Mouse (Mus musculus): ENCODE measurements around the gene Large2. TPM values are rescaled to one million over a fixed set of nuclear protein-coding genes. Genes with fewer than 3 reads are reported as not detected.

Gene Large2
- total RNA-seq, 2 experiments from 2014 or later: 0.49 TPM; not detected in 1

- intact Hi-C loops (cut with DNase I): no loop called here
- no peak for DNase-seq (ENCODE audit: extremely low spot score in 1 of 2, low spot score in 2 of 2)
These were observed 17.1 kb upstream of the Large2 start for GRCm38 (mm10) chr2:92391703-92392317.

DNA sequence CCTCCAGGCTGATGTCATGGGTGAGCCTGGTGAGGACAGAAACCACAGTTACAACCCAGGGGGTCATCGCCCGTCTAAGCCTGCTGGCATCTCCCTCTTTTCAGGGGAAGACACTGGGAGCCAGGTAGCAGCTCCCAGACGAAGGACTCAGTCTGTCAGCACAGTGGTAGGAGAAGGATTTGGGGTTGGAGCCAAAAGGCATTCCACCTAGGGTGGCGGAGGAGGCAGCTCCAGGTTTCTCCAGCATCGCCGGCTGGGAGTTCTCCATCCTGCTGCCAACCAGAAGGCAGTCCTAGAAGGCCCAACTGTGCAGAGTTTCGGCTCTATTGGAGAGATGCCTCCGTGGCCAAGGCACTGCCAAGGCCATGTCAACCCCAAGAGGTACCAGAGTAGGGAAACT, 16.4 kb upstream of the Large2 start:
- intact Hi-C loops (cut with DNase I): no loop called here
- DNase-seq (ENCODE audit: extremely low spot score in 1 of 2, low spot score in 2 of 2): no peak

DNA sequence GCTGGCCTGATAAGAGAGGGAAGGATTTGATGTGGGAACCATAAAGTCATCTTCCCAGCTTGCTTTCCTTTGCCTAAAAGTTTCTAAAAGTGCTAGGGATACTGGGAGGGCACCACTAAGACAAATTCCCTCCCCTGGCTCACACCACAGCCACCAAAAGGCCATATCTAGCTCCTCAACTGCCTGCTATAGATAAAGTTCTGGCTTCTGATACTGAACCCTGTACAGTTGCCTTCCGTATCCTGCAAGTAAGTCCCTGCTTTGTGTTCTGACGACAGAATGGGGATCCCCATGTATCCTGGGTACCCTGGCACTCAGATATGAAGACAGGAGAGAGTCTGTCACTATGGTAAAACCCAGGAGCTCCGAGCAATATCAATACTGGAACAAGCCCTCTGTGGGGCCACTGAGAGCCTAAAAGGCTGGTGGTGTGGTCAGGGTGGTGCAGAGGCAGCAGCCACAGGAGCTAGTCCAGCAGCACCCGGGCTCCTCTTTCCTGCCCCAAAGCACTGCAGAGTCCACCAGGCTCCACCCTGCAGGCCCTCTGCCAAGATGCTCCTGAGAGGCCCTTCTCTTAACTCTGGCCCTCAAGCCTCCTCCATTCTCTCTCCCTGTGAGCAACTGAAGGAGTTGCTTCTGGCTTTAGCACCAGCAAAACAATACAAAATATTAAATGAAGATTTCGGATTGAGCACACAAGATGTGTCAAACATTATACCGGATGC, 15.7 kb upstream of the Large2 start:
- intact Hi-C loops (cut with DNase I): no loop called here
- peak in 1 of 2 experiments; percentile 66 for DNase-seq (ENCODE audit: extremely low spot score in 1 of 2, low spot score in 2 of 2)

DNA sequence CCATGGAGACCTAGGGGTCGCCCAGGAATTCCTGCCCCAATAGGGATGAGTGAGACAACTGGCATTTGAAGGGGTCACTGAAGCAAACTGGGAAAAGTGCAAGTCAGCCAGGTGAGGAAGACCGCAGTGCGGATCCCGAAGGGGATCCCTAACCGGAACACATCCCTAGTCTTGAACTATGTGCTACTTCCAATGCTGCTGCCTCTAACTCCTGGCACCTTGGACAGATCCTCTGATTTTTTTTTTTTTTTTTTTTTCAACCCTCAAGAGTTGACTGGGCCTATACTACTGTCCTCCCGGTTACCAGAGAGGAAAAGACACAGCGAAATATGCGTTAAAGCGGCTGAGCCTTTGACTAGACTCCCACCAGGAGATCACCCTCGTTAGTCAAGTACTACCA, 15.0 kb upstream of the Large2 start:
- intact Hi-C loops (cut with DNase I): no loop called here

DNA sequence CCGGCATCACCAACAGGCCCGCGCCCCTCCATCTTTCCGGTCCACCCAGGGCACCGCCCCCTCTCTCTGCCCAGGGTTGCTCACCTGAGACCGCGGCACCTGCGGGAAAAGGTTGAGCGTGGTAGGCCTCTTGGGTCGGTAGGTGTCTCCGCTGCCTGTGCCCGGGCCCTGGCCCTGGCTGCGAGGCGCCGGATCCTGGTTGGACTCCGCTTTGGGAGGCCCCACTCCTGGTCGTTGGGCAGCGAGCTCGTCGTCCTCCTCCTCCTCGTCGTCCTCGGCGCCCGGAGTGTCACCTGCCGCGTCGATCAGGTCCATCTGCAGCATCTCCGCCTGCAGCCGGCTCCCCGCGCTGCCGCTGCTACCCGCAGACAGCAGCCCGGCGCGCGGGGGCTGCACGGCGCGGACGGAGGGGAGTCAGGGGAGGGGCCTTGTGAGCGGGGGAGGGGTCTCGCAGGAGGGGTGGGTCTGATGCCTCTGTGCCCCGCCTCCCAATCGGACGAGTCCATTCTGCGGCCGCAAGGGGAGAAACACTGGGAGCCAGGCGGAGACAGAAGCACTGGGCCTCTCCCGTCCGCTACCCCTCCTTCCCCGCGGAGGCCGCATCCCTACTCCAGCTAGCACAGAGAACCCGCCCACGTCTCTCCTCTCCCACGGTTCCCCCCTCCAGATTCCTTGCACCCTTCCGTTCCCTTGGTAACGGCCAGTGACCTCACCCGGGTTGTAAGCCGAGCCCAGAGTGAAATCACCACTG, 14.4 kb upstream of the Large2 start:
- intact Hi-C loops (cut with DNase I): no loop called here
- DNase-seq (ENCODE audit: extremely low spot score in 1 of 2, low spot score in 2 of 2): peak; percentile 92 to 94

More for the DNA sequence above, 15.0 kb upstream of the Large2 start:
- no peak for DNase-seq (ENCODE audit: extremely low spot score in 1 of 2, low spot score in 2 of 2)

- peak in 1 of 2 experiments; percentile 52 for DNase-seq (ENCODE audit: extremely low spot score in 1 of 2, low spot score in 2 of 2)
These were observed 13.4 kb upstream of the Large2 start for GRCm38 (mm10) chr2:92388081-92388517.

GRCm38 (mm10) chr2:92387646-92388045, 13.0 kb upstream of the Large2 start:
- no peak for DNase-seq (ENCODE audit: extremely low spot score in 1 of 2, low spot score in 2 of 2)
- intact Hi-C loops (cut with DNase I): no loop called here

More at GRCm38 (mm10) chr2:92388081-92388517, 13.4 kb upstream of the Large2 start:
- intact Hi-C loops (cut with DNase I): no loop called here

DNA sequence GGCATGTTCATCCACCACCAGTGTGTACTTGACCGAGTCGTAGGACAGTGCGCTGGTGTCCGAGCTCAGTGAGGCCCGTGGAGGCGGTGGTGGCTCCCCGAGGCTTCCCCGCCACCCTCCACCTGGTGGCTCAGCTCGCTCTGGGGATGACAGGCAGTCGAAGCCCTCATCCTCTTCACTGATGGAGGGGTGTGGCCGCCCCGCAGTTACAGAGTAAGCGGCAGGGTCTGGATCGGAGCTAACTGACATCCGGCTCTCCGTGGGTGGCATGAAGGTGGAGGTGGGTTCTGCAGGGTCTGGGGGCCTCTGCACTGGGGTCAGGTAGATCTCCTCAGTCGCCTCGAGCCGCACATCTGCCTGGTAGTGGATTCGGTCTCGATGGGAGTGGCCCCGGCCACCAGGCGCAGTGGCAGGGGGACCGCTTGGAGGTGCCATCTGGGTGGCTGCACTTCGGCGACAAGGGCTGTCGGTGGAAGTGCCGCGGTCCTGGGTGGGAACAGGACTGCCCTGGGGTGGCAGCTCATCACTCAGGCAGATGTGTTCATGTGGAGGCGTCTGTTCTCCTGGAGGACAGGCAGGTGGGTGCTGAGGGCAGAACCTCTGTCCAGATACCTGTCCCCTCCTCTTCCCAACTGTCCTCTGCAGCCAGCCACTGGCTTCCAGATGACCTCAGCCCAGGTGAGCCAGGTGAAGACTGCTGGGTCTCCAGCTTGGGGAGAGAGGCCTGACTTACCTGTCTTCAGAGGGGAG, 12.3 kb upstream of the Large2 start:
- peak in 1 of 2 experiments; percentile 49 for DNase-seq (ENCODE audit: extremely low spot score in 1 of 2, low spot score in 2 of 2)
- intact Hi-C loops (cut with DNase I): no loop called here

GRCm38 (mm10) chr2:92385113-92386051, 10.7 kb upstream of the Large2 start:
- intact Hi-C loops (cut with DNase I): no loop called here
- DNase-seq (ENCODE audit: extremely low spot score in 1 of 2, low spot score in 2 of 2): no peak

DNA sequence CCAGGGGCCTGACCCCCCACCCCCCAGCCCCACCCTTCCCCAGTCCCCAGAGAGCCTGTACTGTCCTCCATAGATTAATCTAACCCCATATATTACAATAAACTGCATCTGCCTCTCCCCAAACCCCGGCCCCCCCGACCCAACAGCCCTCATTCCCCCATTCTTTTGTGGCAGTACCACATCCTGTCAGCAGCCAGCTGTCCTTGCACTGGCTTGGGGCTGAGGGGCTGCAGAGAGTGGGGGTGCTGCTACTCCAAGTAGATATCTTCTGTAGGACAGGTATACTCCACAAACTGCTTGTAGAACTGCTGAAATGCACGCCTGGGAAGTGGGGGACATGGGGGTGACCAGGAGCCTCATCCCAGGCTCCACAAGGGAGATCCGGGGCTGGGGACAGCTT, 9.4 kb upstream of the Large2 start:
- DNase-seq (ENCODE audit: extremely low spot score in 1 of 2, low spot score in 2 of 2): no peak
- intact Hi-C loops (cut with DNase I): no loop called here

DNA sequence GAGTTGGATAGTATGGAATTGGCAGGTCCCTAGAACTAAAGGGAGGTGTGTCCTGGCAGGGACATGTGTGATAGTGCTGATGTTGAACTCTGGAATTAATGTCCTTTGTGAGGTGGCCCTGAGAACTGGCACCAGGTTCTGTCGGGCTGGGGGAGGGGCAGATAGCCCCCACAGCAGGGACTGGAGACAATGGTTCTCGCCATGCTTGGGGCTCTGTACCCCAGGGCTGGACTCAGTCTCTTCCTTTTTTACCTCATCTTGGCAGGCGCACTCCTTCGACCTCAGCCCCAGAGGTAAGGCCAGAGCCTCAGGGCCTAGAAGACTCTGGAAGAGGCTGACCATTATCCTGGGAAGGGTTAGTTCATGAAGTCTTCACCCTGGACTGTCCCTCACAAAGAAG, 8.1 kb upstream of the Large2 start:
- intact Hi-C loops (cut with DNase I): no loop called here
- DNase-seq (ENCODE audit: extremely low spot score in 1 of 2, low spot score in 2 of 2): no peak

- intact Hi-C loops (cut with DNase I): no loop called here
- DNase-seq (ENCODE audit: extremely low spot score in 1 of 2, low spot score in 2 of 2): no peak
These were observed 7.4 kb upstream of the Large2 start, which contains the start of gene 1700029I15Rik for GRCm38 (mm10) chr2:92381901-92382588. Gene 1700029I15Rik (plus strand): TSS chr2:92382538.

DNA sequence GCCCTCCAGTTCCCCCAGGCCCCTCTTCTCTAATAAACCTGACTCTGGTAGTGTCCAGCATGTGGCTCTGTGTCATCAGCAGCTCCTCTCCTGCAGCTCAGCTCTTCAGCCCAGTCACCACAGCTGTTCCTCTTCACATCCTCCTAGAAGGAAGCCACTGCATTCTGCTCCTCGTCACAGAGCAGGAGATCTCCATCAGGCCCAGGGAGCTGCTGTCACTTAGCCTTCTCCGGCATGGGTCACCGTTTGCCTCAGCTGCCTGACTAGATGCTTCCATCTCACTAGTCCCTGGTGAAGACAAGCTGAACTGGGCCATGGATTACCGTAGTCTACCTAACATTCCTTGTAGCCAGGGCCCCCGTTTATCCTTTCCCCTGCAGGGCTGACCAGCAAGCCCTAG, 6.5 kb upstream of the Large2 start:
- DNase-seq (ENCODE audit: extremely low spot score in 1 of 2, low spot score in 2 of 2): no peak
- intact Hi-C loops (cut with DNase I): no loop called here

- intact Hi-C loops (cut with DNase I): no loop called here
- no peak for DNase-seq (ENCODE audit: extremely low spot score in 1 of 2, low spot score in 2 of 2)
These were observed 5.9 kb upstream of the Large2 start for GRCm38 (mm10) chr2:92380495-92381050.

GRCm38 (mm10) chr2:92379783-92380494, 5.3 kb upstream of the Large2 start:
- DNase-seq (ENCODE audit: extremely low spot score in 1 of 2, low spot score in 2 of 2): no peak
- intact Hi-C loops (cut with DNase I): no loop called here

- intact Hi-C loops (cut with DNase I): no loop called here
- DNase-seq (ENCODE audit: extremely low spot score in 1 of 2, low spot score in 2 of 2): no peak
These were observed 2.7 kb upstream of the Large2 start for GRCm38 (mm10) chr2:92377320-92377719.

DNA sequence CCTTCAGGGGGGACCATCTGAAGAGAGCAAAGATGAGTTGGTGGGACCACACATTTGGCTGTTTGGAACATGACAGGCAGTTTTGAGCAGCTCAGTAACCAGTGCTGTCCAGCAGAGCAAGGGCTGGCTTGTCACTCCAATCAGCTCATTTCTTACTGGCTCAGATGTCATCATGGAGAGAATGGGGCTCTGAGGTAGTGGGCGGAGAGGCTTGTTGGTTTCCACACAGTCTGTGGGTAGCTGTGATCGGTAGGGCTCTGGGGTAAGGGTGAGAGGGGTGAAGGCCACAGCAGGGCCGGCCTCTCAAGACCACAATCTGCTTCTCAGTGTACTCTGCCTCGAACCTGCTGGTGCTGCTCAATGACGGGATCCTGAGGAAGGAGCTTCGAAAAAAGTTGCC, 1.6 kb upstream of the Large2 start:
- intact Hi-C loops (cut with DNase I): no loop called here

More for the DNA sequence above, 1.6 kb upstream of the Large2 start:
- no peak for DNase-seq (ENCODE audit: extremely low spot score in 1 of 2, low spot score in 2 of 2)

All from left cerebral cortex, postnatal 10 days (tissue).